Mouse (Mus musculus): ENCODE results near the gene Skiv2l.

DNA sequence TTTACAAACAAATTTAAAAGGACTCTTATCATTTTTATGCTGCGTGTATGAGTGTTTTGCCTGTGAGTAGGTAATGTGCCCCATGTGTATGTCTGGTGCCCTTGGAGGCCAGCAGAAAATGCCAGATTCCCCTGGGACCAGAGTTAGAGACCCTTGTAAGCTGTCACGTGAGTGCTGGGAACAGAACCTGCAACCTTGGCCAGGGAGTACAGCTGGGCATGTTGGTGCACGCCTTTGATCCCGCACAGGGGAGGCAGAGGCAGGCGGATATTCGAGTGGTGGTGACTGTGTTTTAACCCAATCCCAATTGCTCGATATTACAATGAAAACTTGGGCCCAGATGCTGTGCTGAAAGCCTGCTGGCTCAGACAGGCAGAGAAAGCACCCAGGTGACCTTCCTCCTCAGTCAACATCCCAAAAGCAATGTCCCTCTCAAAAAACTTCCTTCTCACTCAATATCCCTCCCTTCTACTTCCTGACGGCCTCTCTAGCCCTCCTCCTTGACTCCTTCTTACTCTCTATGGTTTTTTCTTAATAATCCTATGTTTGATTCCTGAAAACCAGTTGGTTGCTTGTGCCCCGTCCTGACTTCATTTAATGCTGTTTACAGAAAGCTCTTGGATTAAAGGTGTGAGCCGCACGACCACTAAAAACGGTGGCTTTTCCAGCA, 40.2 kb upstream of the Skiv2l start:
- TF ChIP-seq CTCF (conservative IDR thresholded peaks at IDR 0.05; ENCODE audit: insufficient read depth, insufficient read length, low read depth, low read length), result no peak
- TF ChIP-seq POLR2A (IDR thresholded peaks at IDR 0.05; ENCODE audit: low read depth, low read length), result no peak

All from kidney, adult 2 months (tissue).